Mouse (Mus musculus) cerebellum, adult 9-10 months (tissue): ENCODE data around the gene Aaed1.
"Not testable (repeated sequence)": the region's sequence is repeated elsewhere in the genome, so short reads cannot be mapped to it uniquely, and the experiment has no call there.

Experiments used
- DNase-seq: peaks from one replicate; pipeline ENCODE4 v3.0.0; 2022

Aaed1 gene

DNA sequence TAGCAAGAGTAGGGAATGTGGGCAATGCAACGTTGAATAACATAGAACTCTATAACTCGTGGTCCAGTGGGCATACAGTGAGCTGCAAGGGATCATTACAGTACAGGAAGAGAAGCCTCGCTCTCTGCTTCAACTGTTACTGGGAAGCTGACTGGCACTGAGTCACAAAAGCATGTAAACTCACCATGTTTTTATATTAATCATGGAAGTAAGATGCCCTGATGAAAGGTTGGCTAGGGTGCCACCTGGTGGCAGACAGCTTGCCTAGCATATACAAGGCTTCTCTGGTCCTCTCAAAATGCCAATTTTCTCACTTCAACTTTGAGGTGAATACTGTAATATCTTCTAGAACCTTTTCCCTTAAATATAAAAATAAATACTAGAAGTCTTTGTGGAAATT, 6.4 kb downstream of the Aaed1 start:
- peak; percentile 70 for DNase-seq

DNA sequence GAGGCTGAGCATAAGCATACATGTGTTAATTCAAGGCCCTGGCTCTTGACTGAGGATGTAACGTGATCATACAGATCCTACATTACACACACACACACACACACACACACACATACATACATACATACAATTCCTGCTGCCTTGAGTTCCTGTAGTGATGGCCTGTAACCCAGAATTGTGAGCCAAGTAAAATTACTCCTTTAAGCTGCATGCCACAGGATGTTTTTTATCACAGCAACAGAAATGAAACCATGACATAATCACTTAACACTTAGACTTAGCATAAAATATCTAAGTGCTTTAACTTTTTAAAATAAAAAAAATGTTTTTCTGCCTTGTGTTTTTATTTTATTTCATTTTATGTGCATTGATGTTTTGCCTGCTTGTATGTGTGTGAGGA, 13.4 kb downstream of the Aaed1 start:
- DNase-seq: no peak

DNA sequence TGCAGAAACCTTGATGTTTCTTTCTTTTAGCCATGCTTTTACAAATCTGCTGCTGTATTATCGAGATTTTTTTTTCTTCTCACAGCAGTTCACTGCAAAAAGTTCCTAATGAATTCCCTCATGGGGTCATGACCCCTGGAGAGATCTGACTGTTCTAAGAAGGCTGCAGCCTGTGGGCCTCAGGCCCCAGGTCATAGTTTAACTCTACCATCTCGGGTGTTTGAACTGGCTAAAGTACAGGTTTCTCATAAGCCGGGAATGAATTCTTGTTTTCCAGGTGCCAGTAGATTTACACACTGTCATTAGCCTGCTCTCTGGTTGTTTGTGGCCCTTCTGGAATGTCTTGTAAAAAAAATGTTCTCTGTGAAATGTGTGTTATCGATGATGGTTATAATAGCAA, 25.7 kb downstream of the Aaed1 start:
- no peak for DNase-seq

DNA sequence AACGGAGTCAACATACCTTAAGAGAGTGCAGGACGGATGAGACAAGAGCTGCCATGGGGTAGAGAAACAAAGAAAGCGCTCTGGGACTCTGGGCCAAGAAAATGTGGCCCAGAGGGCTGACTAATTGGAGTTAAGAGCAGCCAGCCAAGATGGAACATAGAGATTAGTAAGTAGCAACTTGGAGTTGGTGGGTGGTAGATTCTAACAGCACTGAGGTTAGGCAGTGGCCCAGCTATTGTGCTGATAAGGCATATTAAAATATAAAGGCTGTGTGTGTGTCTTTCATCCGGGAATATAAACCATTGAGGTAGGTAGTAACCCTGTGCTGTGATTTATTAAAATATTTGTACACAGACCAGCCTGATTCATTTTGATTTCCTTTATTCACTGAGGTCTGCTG, 26.2 kb downstream of the Aaed1 start:
- DNase-seq: no peak

DNA sequence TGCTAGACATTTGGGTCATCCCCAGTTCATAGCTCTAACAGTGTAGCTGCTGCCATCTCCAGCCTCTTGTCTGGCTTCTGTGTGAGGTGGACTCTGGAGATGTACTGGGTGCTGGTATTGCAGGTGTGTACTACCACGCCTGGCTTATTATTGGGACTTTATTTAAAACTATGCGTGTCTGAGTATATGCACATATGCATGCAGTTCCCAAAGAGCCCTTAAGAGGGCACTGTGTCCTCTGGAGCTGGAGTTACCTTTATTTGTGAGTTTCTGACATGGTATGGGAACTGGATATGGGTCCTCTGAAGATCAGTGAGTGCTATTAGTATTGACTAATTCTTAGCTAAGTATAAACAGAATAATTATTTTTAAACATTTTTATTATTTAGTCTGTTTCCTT, 27.8 kb downstream of the Aaed1 start:
- DNase-seq: no peak

DNA sequence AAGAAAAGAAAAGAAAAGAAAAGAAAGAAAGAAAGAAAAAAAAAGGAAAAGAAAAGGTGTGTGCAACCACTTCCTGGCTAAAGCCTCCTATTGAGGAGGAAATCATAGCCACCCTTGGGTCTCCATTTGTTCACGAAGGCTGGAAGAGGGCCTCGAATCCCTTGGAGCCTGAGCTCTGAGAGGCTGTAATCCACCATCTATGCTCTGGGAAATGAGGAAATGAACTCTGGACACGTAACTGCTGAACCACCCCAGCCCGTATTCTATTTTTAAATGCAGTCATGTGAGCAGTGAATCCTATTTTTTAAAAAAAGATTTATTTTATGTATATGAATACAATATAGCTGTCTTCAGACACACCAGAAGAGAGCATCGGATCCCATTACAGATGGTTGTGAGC, 31.6 kb downstream of the Aaed1 start:
- DNase-seq: no peak

DNA sequence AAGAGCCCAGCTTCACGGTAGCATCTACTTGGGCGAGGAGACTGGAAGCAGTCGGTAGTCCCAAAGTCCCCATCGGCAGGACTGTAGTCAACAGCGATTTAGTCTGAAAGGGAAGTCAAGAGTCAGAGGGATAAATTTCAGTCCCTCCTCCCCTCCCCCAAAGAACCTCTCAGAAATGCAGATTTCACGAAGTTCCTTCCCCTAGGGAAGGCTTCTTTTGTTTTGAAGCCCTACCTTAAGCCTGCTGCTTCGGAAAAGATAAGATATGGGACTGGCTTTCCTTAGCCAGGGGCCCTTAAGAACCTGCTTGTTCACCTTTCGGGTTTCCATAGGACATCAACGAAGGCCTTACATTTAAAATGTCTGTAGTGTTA, 36.8 kb downstream of the Aaed1 start:
- DNase-seq: no peak

DNA sequence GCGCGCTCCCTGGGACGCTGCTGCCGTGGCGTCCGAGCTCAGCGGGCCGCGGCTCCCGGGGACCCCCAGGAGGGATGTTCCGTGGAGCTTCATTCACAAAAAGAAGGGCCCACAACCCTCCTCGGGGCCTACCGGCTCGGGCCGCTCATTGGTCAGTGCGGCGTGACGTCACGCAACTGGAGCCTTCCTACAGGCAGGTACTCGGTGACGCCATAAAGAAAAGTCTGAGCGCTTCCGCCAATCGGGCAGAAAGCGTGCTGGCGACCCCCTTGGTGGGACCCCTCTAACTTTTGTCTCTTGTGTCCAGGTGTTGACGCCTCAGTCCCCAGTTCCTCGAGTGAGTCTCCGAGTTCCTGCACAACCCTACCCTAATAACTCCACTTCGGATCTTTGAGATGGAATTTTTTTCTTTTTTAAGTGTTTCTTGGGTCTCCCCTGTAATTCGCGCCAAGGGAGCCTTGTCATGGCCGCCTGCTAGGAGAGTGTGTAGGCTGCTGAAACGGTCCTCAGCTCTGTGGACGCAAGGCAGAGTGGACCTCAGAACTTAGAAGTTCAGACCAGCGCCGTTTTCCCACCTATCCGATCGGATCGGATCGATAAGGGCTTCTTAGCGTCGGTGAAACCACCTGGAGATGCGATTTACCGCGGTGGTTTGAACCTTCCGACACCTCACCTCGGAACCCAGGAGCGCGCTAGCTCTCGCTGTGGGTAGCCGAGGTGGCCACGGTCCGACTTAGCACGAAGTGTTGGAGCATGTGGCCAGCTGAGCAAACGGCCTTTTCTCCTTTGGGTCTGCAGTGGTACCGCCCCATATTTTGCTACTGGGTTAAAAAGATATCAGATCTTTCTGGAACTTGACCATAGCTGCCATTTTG, 37.4 kb downstream of the Aaed1 start, which contains the start of gene Cdc14b:
Gene Cdc14b (minus strand): TSS at position 412 of the 875 bp plus-strand sequence.
- DNase-seq: peak; percentile 72

DNA sequence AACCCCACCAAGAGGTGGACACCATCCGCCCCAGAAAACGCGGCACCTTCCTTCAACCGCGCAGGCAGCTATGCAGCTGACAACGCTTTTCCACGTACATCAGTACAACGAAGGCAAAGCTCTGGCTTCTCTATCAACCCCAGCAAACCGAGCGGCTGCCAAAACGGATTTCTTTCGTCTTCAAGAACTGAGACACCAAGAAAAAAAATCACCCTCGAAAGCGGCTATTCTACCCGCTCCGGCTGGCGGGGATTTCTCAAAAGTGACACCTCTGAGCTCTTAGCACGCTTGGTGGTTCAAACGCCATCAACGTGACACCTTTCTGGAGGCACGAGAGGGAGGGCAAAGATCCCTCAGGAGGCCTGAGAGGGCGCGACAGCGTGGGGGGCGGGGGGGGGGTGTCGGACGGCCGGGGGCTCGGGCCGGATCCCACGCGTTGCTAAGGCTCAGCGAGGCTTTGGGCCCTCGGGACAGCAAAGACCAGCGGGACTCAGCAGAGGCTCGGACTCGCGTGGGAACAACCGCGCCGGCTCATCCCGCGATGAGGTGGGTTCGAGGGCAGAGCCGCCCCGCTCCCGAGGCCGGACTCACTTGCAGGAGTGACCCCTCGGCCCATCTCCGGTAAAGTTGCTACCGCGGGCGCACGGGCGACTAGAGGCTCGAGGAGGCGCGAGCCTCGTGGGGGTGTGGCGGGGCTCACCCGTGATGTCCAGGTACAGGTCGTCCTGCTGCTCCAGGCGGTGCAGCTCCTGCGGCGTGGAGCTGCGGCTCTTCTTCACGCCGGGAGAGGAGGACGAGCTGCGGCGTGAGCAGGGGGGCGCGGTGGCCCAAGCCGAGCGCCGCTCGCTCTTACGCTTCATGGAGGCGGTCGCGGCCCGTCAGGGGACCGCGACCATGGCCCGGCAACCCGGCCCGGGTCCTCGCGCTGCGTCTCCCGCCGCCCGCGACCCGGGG, 38.3 kb downstream of the Aaed1 start:
- no peak for DNase-seq

DNA sequence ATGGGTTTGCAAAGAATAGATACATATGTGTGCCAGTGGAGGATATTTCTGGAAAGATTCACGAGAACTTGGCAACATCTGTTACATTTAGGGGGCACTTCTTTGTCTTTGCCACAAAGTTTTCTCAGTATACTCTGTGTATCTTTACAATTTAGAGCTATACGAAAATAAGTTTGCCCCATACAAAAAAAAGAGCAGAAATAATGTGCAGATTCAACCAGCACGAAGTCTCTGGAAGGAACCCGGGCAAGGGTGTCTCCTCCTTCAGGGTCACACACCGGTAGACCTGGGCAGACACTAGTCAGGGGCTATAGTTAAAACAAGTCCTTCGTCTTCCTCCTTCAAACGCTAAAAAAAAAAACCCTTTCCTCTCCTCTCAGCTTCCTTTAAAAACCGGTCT, 39.2 kb downstream of the Aaed1 start:
- no peak for DNase-seq

DNA sequence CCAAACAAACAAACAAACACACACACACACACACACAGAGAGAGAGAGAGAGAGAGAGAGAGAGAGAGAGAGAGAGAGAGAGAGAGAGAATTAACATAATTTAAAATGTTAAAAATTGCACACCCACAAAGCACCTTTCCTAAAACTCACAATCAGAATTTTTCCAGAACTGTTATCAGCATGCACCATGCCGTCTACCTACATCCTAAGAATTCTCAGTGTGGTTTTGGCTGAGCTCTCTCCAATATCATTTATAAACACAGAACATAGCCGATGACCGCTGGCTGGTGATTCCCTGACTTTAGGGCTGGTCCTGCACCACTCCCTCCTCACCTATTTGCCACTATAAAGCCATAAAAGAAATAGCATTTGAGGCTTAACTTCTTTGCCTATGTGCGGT, 44.1 kb downstream of the Aaed1 start:
- DNase-seq: no peak

DNA sequence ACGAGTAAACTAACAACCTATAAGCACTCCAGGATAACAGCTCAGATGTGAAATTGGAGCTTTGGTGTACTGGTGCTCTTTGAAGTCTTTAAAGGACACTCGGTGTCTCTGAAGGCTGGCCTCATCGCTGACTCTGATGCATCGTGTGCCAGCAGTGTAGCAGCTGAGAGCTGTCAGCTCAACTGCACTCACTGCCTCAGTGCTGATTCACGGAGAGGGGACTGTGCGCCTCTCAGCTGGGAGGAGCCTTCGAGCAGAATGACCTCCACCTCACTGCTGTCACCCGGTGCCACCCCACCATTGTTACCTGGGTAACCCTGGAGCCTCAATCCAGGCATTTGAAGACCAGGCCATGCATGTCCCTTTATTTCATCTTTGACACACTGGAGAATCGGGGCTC, 45.4 kb downstream of the Aaed1 start:
- no peak for DNase-seq

DNA sequence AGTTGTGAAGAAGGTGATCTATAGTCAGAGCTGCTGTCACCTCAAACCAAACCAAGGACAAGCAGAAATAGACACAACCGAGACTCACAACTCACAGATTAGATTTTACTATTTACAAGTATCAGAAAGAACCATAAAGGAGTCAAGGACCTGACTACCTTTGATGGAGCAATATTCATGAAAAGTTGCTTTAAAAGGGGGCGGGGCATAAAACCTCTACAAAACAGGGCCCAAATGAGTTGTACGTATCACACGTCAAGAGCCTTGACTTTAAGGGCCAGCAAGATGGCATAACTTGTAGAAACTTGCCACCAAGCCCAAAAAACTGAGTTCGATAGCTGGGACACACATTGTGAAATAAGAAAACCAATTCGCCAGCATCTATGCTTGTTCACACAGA, 47.9 kb downstream of the Aaed1 start:
- no peak for DNase-seq

DNA sequence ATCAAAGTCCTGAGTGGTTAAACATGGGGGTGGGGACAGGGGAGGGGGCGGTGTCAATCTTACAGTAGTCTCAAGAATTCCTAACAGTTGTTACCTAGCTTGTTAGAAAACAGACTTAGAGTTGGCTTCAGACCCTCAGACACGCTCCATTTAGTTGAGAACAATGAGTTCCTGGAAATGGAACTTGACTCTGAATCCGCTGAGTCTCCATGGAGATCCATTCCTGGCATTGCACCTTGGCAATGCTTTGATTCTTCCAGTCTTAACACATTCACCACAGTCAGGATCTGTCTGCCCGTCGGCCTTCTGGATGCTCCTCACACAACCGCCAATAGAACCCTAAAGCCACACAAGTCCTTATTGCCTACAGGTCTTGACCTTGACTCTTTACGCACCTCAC, 52.6 kb downstream of the Aaed1 start:
- DNase-seq: no peak

DNA sequence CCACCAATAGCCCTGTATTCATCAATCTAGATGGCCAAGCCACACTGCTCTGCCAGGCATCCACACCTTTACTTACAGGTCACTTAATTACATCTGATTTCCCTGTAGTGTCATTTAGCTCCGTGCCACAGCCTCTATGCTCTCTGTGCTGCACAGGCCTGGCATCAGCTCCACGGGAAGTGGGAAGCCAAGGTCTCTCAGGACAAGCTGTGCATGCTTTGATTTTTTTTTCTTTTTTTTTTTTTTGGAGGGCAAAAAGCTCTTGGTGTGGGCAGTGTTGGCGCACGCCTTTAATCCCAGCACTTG, 54.0 kb downstream of the Aaed1 start:
- DNase-seq: peak; percentile 86

DNA sequence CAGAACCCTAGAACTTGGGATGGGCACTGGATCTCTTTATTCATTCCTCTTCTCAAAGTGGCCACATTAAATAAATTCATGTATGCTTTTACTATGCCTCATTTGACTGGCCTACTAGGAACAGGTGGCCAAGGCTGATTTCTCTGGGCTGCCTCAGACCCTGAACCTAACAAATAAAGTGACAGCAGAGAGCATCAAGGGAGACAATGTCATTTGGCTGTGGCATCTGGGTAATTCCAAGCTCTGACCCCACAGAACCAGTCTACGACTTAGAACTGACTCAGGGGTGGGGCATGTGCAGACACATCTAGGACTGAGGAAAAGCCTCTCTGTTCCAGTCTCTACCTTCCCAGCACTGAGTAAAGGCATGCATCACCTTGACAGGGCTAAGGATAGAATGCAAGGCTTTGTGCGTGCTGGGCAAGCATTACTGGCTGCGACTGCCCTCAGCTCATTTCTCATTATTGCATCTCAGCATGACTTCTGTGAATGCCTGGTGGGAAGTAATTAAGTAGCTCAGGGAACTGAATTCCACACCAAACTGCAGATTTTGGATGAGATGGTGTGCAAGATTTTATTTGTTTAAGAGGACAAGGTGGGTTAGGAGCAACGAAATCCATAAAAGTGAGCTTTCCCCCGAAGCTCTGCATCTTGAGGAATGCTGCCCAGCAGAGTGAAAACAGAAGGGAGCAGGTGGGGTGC, 54.5 kb downstream of the Aaed1 start:
- DNase-seq: peak; percentile 82

DNA sequence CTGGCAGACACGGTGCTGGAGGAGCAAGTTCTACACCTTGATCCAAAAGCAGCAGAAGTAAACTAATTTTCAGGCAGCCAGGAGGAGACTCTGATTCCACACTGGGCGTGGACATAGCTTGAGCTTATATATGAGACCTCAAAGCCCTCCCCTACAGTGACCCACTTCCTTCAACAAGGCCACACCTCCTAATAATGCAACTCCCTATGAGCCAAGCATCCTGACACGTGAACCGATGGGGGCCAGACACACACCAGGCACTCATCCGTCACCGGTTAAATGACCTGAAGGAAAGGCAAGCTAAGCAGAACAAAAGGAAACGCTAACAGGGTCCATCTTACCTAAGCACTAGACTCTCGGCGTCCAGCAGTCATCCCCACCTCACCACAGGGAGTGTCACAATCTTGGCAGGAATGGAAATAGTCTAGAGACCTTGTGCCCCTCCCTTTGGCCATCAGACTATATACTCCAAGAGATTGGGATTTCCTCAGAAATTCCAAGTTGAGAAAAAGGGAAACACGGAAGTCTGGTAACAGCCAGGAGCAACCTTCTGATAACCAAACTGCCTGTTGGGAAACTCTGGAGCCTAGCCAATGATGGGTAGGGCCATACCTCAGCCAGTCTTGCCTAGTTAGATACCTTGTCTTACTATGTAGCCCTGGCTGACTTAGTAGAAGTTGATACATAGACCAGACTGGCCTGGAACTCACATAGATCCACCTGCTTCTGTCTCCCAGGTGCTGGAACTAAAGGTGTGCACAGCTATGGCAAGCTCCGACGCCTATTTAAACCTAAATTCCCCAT, 55.3 kb downstream of the Aaed1 start:
- DNase-seq: peak; percentile 59

DNA sequence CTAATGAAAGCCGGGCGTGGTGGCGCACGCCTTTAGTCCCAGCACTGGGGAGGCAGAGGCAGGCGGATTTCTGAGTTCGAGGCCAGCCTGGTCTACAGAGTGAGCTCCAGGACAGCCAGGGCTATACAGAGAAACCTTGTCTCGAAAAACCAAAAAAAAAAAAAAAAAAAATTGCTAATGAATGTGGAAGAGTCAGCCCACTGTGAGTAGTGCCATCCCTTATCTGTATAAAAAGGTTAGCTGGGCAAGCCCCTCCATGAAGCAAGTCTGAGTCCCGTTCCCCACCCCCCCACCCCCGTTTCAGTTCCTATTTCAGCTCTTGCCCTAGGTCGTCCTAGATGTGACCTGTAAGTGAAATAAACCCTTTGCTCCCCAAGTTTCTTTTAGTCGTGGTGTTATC, 58.3 kb downstream of the Aaed1 start:
- DNase-seq: not testable (repeated sequence)

DNA sequence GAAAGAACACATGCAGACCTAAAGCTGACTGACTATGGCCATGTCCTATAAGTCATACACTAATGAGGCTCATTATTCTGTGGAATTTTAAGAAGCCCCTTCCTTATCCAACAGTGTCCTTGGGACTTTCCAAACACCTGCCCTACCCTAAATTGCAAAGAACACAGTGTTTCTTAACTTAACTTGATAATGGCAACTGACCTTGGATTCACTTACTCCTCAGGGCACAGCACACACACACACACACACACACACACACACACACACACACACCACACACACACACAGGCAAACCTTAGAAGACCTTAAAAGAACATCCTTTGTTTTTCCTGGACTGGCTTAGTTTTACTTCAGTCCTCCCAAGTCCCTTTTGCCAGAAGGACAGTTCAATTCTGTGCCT, 58.8 kb downstream of the Aaed1 start:
- DNase-seq: no peak

DNA sequence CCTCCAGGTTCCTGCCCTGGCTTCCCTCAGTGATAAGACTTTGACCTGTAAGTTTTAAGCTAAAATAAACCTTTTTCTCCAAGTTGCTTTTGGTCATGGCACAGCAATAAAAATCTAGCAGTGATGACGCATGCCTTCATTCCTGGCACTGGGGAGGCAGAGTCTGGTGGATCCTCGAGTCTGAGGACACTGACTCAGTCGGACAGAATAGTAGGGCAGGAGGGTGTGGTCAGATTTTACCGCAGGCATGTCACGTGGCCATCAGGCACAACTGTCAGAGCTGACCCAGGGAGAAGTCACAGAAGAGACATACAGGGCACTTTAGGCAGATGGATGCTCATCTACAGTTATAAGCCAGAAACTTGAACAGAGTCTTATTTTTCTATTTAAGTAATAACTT, 60.4 kb downstream of the Aaed1 start:
- DNase-seq: no peak

DNA sequence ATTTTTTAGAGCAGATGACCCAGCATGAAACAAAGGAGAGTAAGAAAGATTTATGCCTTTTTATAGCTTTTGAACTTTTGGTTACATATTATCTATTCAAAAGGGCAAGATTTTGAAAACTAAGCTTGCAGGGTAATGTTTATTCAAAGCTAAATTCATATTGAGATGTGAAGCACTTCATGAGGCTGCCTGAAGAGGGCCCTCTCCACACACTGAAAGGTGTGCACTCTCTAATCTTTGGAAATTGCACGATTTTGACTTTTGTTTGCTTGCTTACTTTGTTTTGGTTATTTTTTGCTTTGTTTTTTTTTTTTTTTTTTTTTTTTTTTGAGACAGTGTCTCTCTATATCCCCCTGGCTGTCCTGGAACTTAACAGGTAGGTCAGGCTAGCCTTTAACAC, 62.1 kb downstream of the Aaed1 start:
- DNase-seq: no peak

DNA sequence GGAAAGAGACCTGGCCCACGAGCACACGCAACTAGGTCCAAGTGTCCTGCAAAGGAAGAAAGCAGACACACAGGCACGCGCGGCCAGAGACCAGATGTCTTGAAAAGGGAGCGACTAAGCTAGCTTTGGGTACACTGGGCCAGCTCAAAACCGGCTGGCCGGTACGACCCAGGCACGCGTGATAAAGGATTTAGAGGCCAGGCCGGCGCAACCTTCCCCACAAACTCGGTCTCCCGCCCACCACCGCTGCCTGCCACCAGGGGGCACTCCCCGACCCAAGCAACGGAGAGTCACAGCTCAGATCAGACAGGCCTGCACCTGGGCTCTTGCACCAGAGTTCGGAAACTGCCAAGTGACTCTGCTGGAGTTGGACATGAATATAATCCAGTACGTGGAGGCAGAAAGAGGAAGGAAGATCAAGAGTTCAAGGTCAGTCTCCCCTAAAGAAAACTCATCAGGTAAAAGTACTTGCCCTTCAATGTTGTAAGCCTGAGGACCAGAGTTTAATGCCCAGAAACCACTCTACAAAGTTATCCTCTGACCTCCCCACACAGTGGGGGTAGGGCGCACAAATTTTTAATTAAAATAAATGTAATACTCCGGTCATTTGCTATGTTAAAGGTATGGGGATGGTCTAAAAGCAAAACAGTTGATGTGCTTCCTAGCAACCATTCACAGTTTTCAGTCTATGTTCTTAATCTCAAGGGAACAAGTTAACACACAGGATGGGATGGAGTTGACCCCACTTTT, 63.6 kb downstream of the Aaed1 start:
- peak; percentile 88 for DNase-seq
